Mouse (Mus musculus): ENCODE results near the gene Krt33b.

The Krt33b gene

DNA sequence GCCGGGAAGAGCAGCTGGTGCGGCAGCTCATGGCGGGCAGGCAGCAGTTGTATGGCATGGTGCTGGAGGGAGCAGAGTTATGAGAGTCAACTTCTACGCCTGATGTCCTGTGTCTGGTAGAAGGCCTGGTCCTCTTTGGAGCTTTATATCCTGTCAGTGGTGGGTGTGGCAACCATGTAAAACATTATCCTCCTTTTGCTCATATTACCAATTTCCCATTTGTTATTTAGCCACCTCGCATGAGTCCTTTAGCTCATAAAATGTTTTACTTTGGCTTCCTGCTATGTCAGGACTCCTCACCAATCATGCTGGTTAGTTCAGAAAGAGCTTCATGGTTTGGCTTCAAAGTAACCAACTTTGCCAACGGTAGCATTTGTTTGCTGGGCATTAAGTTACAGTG lies at the start of gene Krt33b:
Gene Krt33b, minus strand, starts transcription at position 101 of the 400 bp plus-strand sequence.
- DNase-seq (ENCODE audit: low read depth, low spot score), result no peak

GRCm38 (mm10) chr11:100073873-100074272 lies 44.2 kb upstream of the Krt33b start:
- DNase-seq (ENCODE audit: low read depth, low spot score), result no peak

GRCm38 (mm10) chr11:100067293-100068036 lies 37.8 kb upstream of the Krt33b start:
- no peak for DNase-seq (ENCODE audit: low read depth, low spot score)

- no peak for DNase-seq (ENCODE audit: low read depth, low spot score)
Observed at GRCm38 (mm10) chr11:100066236-100067010, 36.8 kb upstream of the Krt33b start.

- DNase-seq (ENCODE audit: low read depth, low spot score), result no peak
Observed at GRCm38 (mm10) chr11:100058875-100059274, 29.2 kb upstream of the Krt33b start.

DNA sequence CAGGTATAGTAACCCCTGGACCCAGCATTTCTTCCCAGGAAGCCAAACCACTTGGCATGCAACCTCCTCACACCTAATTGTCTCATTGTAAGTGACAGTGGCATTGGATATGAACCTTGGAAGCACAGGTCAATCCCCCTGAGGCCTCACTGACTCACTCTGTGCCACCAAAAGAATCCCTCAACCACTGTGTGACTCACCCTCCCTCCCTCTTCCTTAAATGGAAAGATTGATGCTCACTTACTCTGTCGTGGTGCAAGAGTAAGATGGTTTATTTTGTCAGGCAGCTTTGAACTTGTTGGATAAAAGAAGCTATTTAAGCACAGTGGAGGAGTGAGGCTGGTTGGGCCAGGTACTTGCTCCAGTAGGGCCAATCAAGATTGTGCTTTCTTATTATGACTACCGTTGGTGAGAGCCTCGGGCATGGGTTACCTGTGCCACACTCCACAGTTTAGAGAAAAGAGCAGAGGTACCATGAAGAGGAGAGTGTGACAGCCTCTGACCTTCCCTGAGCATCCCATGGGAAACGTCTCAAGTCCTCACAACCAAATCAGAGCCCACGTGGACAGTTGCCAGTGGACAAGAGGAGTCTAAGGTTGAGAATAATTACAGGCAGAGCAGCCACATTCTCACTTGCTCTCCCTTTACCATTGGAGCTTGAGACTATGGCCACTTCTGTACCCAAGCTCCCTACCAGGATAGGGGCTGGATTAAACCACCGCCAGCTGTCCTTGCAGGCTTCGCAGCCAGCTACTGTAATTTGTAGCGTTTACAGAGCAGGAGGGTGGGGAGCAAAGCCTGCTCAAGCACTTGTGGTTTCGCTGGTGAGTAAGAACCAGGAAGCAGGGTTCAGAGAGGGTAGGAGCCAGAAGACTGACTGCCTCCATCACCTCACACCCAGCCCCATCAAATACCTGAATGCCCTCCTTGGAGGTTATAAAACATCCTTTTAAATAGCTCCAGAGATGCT lies 26.3 kb upstream of the Krt33b start:
- DNase-seq (ENCODE audit: low read depth, low spot score), result no peak

- no peak for DNase-seq (ENCODE audit: low read depth, low spot score)
Observed at GRCm38 (mm10) chr11:100050451-100050850, 20.8 kb upstream of the Krt33b start, which contains the start of gene Krt31. TSS of gene Krt31 (minus strand) at chr11:100050551.

GRCm38 (mm10) chr11:100047193-100047592 lies 17.5 kb upstream of the Krt33b start:
- DNase-seq (ENCODE audit: low read depth, low spot score), result no peak

- DNase-seq (ENCODE audit: low read depth, low spot score), result no peak
Observed at GRCm38 (mm10) chr11:100046303-100046866, 16.7 kb upstream of the Krt33b start.

DNA sequence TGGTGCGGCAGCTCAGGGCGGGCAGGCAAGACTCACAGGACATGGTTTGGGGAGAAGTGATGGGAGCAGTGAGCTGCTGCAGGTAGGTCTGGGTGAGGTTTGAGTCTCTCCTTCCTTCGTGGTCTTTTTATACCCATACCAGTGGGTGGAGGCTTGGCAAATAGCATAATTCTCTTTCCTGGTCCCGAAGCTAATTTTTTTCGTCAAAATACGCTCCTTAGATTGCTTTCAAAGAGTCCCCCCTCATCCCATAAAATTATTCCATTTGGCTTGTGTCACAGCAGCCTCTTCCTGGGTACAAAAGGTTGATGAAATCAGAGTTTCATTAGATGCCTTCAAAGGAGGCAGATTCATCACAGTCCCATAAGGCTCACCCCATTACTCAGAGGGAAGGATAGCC lies 11.8 kb upstream of the Krt33b start, which contains the start of gene Krt34:
Gene Krt34, minus strand, starts transcription at position 101 of the 400 bp plus-strand sequence.
- no peak for DNase-seq (ENCODE audit: low read depth, low spot score)

DNA sequence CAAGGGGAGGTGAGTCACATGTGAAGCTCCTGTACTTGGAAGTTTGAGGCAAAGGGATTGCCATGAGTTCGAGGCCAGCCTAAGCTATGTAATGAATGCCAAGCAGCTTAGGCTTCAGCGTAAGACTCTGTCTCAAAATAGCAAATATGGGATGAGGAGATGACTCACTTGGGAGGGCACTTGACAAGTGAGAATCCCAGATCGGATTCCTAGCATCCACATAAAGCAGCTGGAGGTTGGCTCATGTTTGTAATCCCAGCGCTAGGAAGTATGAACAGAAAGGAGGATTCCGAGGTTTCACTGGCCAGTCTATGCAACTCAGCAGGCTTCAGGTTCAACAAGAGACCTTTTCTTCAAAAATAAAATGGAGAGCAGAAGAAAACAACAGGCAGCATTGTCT lies 8.2 kb downstream of the Krt33b start:
- DNase-seq (ENCODE audit: low read depth, low spot score), result no peak

GRCm38 (mm10) chr11:100019466-100019865 lies 10.2 kb downstream of the Krt33b start:
- no peak for DNase-seq (ENCODE audit: low read depth, low spot score)

DNA sequence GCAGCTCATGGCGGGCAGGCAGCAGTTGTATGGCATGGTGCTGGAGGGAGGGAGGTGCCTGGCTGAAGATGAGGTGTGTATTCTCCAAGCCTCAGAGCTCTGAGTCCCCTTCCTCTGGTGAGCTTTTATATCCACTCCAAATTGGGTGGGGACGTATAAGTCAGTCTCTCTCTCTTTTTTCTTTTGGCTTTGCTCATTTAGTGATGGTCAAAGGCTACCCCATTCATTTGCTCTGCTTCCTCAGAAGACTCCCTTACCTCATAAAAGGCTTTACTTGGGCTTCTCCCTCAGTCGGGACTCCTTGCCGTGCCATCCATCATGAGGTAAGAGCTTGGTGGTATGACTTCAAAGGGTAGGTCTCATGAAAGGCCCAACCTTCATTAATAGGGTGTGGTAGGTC lies 13.6 kb downstream of the Krt33b start, which contains the start of gene Krt33a:
Gene Krt33a, minus strand, starts transcription at position 101 of the 400 bp plus-strand sequence.
- no peak for DNase-seq (ENCODE audit: low read depth, low spot score)

DNA sequence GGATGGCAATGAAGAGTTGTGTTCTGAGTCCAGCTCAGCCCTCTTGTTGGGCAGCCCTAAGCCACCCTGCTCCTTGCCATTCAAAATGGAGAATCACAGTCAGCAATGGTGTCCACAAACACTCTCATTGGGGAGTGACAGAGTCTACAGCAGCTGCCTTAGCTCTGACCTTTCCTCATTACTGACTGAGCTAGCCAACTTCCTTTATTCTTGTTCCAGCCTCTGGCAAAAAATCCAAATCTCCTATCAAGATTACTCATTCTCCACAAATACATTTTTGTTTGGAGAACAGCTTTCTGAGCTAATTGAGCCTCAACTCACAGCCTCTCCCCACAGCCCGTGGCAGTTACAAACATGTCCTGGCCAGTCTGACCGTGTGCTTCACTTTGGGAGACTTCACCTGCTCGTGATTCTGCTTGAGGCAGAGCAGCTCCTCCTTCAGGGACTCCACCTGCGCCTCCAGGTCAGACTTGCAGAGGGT lies 15.9 kb downstream of the Krt33b start:
- DNase-seq (ENCODE audit: low read depth, low spot score), result no peak

DNA sequence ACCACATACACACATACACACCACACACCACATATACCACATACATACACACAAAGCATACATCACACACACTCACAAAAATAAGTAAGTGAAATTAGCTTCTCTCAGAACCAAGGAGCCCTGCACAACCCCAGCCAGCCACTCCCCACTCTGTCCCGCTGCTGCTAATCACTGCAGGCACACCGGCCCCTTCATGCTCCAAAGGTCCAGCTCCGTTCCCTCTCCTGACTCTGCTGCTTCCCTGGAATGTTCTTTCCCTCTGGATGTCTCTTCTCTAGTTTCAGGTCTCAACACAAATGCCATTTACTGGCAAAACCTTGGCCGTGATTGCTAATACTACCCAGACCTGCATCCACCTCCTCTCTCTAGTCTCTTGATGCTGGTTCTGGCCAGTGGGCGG lies 19.0 kb downstream of the Krt33b start:
- DNase-seq (ENCODE audit: low read depth, low spot score), result no peak

- no peak for DNase-seq (ENCODE audit: low read depth, low spot score)
Observed at GRCm38 (mm10) chr11:100008336-100008735, 21.3 kb downstream of the Krt33b start.

DNA sequence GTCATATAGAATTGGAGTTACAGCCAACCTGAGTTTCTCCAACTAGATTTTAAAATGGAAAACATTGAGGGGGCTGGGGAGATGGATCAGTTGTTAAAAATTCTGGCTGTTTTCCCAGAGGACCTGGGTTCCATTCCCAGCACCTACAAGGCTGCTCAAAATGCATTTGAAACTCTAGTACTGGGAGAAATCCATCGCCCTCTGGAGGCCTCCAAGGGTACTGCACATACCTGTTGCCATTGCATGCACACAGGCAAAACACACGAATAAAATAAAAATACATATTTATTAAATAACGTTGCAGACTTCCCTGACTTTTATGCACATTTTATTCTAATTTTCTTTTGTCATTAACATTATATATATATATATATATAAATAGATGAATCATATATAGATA lies 23.0 kb downstream of the Krt33b start:
- peak; percentile 7 for DNase-seq (ENCODE audit: low read depth, low spot score)

GRCm38 (mm10) chr11:100005905-100006304 lies 23.8 kb downstream of the Krt33b start:
- no peak for DNase-seq (ENCODE audit: low read depth, low spot score)

GRCm38 (mm10) chr11:100004846-100005245 lies 24.8 kb downstream of the Krt33b start:
- DNase-seq (ENCODE audit: low read depth, low spot score), result peak; percentile 33

- DNase-seq (ENCODE audit: low read depth, low spot score), result no peak
Observed at GRCm38 (mm10) chr11:99999091-99999490, 30.6 kb downstream of the Krt33b start.

DNA sequence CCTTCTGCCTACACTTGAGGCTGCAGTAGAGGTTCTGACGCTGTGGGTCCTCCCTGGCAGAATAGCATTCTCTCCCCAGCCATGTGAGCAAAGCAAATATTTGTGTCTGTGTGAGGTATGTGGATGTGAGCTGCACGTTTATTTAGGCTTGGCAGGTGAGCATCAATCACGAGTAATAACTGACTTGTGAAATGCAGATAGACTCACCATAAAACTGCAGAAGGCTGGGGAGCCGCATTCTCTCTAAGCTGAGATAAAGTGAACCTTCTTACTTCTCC lies 35.3 kb downstream of the Krt33b start:
- no peak for DNase-seq (ENCODE audit: low read depth, low spot score)

All from CD4-positive helper T cell, adult 2 months (primary cell).